Mouse (Mus musculus) B cell, adult 2 months (primary cell): ENCODE results near the gene Cd36.

Experiments
- DNase-seq, 2 experiments: peaks; one replicate each; pipeline ENCODE4 v3.0.0; 2022

Cd36 gene

GRCm38 (mm10) chr5:17857871-17858270, 30.7 kb downstream of the Cd36 start:
- no peak for DNase-seq

- DNase-seq: no peak
These were observed 31.3 kb downstream of the Cd36 start for GRCm38 (mm10) chr5:17857262-17857661.

- DNase-seq: no peak
These were observed 34.3 kb downstream of the Cd36 start for GRCm38 (mm10) chr5:17854127-17854923.

- DNase-seq: no peak
These were observed 38.0 kb downstream of the Cd36 start for GRCm38 (mm10) chr5:17850582-17850981.

- no peak for DNase-seq
These were observed 39.0 kb downstream of the Cd36 start for GRCm38 (mm10) chr5:17849582-17849981.

- DNase-seq: no peak
These were observed 39.9 kb downstream of the Cd36 start for GRCm38 (mm10) chr5:17848733-17849132.

GRCm38 (mm10) chr5:17848267-17848666, 40.3 kb downstream of the Cd36 start:
- DNase-seq: no peak

GRCm38 (mm10) chr5:17843921-17844320, 44.7 kb downstream of the Cd36 start:
- DNase-seq: no peak

GRCm38 (mm10) chr5:17843316-17843715, 45.3 kb downstream of the Cd36 start:
- DNase-seq: no peak

GRCm38 (mm10) chr5:17842111-17842729, 46.4 kb downstream of the Cd36 start:
- DNase-seq: peak in 1 of 2 experiments; percentile 24

- no peak for DNase-seq
These were observed 49.1 kb downstream of the Cd36 start for GRCm38 (mm10) chr5:17839549-17839948.

GRCm38 (mm10) chr5:17836408-17836807, 52.2 kb downstream of the Cd36 start:
- no peak for DNase-seq

GRCm38 (mm10) chr5:17835302-17836097, 53.1 kb downstream of the Cd36 start:
- no peak for DNase-seq

GRCm38 (mm10) chr5:17833797-17834196, 54.8 kb downstream of the Cd36 start:
- no peak for DNase-seq

GRCm38 (mm10) chr5:17830536-17830935, 58.1 kb downstream of the Cd36 start:
- no peak for DNase-seq

- no peak for DNase-seq
These were observed 59.7 kb downstream of the Cd36 start for GRCm38 (mm10) chr5:17828713-17829544.

- DNase-seq: no peak
These were observed 67.2 kb downstream of the Cd36 start for GRCm38 (mm10) chr5:17821395-17821794.

GRCm38 (mm10) chr5:17820239-17820999, 68.2 kb downstream of the Cd36 start:
- DNase-seq: no peak

GRCm38 (mm10) chr5:17816170-17816569, 72.4 kb downstream of the Cd36 start:
- DNase-seq: peak in 1 of 2 experiments; percentile 35

- DNase-seq: no peak
These were observed 78.3 kb downstream of the Cd36 start for GRCm38 (mm10) chr5:17810336-17810735.

GRCm38 (mm10) chr5:17806774-17807377, 81.7 kb downstream of the Cd36 start:
- no peak for DNase-seq
